Mouse (Mus musculus) ovary, adult 18-20 months (tissue): Measurements from ENCODE around the gene Olfr318.
A peak's percentile ranks its signal among the peaks of the same experiment; 100 is the strongest.
"Not testable (repeated sequence)": the region's sequence is repeated elsewhere in the genome, so short reads cannot be mapped to it uniquely, and the experiment has no call there.

ENCODE experiments used
- DNase-seq: peaks from one replicate; pipeline ENCODE4 v3.0.0; 2022; ENCODE audit warnings: low spot score, mixed read lengths

The Olfr318 gene

GRCm38 (mm10) chr11:58723914-58724313, at the start of gene Olfr318:
TSS of gene Olfr318 (minus strand) at chr11:58724014.
- no peak for DNase-seq

GRCm38 (mm10) chr11:58772888-58773287, 49.1 kb upstream of the Olfr318 start, which contains the start of gene Olfr315:
TSS of gene Olfr315 (plus strand) at chr11:58773188.
- DNase-seq, result no peak

GRCm38 (mm10) chr11:58752434-58752833, 28.6 kb upstream of the Olfr318 start, which contains the start of gene Olfr316:
TSS of gene Olfr316 (plus strand) at chr11:58752734.
- DNase-seq, result no peak

GRCm38 (mm10) chr11:58751096-58751495, 27.3 kb upstream of the Olfr318 start:
- DNase-seq, result peak; percentile 26

- no peak for DNase-seq
Observed at GRCm38 (mm10) chr11:58738792-58739262, 15.0 kb upstream of the Olfr318 start, which contains the start of gene Olfr317. TSS of gene Olfr317 (minus strand) at chr11:58739212.

- DNase-seq, result no peak
Observed at GRCm38 (mm10) chr11:58733372-58733771, 9.6 kb upstream of the Olfr318 start.

- not testable (repeated sequence) for DNase-seq
Observed at GRCm38 (mm10) chr11:58727896-58728650, 4.3 kb upstream of the Olfr318 start.

- no peak for DNase-seq
Observed at GRCm38 (mm10) chr11:58719701-58720100, 4.1 kb downstream of the Olfr318 start.

- DNase-seq, result not testable (repeated sequence)
Observed at GRCm38 (mm10) chr11:58717723-58718122, 6.1 kb downstream of the Olfr318 start.

GRCm38 (mm10) chr11:58709086-58709485, 14.7 kb downstream of the Olfr318 start:
- no peak for DNase-seq

GRCm38 (mm10) chr11:58698862-58699261, 25.0 kb downstream of the Olfr318 start, which contains the start of gene Olfr319:
TSS of gene Olfr319 (plus strand) at chr11:58699162.
- no peak for DNase-seq

- no peak for DNase-seq
Observed at GRCm38 (mm10) chr11:58680799-58681198, 43.0 kb downstream of the Olfr318 start, which contains the start of gene Olfr320. TSS of gene Olfr320 (plus strand) at chr11:58681099.

GRCm38 (mm10) chr11:58671825-58672224, 52.0 kb downstream of the Olfr318 start:
- DNase-seq, result no peak

GRCm38 (mm10) chr11:58669252-58669651, 54.6 kb downstream of the Olfr318 start:
- no peak for DNase-seq
